Mouse (Mus musculus) erythroblast, embryonic 14.5 days (primary cell): ENCODE measurements around the gene Sun1. TPM values are rescaled to one million over a fixed set of nuclear protein-coding genes. Genes with fewer than 3 reads are reported as not detected.

Source experiments
- H3K27me3 ChIP-seq: 2 replicates; pipeline ENCODE4 v1.6.1; 2012; ENCODE audit warnings: inconsistent platforms; ENCODE audit not compliant: control insufficient read depth
- H3K36me3 ChIP-seq: 2 replicates; pipeline ENCODE4 v1.6.1; 2012; ENCODE audit warnings: mild to moderate bottlenecking, inconsistent platforms; ENCODE audit not compliant: control insufficient read depth
- H3K4me1 ChIP-seq: 2 replicates; pipeline ENCODE4 v1.6.1; 2012; ENCODE audit warnings: inconsistent platforms; ENCODE audit not compliant: control insufficient read depth
- H3K4me3 ChIP-seq: replicated peaks from 2 replicates; pipeline ENCODE3; 2012; ENCODE audit warnings: moderate library complexity, mild to moderate bottlenecking, inconsistent platforms
- H3K9me3 ChIP-seq: 2 replicates; pipeline ENCODE4 v1.6.1; 2012; ENCODE audit warnings: low read length, inconsistent platforms, mixed read lengths; ENCODE audit not compliant: control insufficient read depth
- GATA1 ChIP-seq: IDR thresholded peaks from 2 replicates; pipeline ENCODE4 v1.6.1; 2012; ENCODE audit warnings: low read length, inconsistent platforms, mixed read lengths
- TAL1 ChIP-seq: IDR thresholded peaks from 3 replicates; pipeline ENCODE4 v1.6.1; 2012; ENCODE audit warnings: low read length, inconsistent platforms, mixed read lengths
- polyA plus RNA-seq: library from polyadenylated mRNA; stranded (reverse); fragments of >175 nt; gene quantifications from 2 replicates; pipeline ENCODE4 v1.2.3, GENCODE M21; 2012

Gene Sun1
- polyA plus RNA-seq, 1 experiment, result 0.91 TPM

DNA sequence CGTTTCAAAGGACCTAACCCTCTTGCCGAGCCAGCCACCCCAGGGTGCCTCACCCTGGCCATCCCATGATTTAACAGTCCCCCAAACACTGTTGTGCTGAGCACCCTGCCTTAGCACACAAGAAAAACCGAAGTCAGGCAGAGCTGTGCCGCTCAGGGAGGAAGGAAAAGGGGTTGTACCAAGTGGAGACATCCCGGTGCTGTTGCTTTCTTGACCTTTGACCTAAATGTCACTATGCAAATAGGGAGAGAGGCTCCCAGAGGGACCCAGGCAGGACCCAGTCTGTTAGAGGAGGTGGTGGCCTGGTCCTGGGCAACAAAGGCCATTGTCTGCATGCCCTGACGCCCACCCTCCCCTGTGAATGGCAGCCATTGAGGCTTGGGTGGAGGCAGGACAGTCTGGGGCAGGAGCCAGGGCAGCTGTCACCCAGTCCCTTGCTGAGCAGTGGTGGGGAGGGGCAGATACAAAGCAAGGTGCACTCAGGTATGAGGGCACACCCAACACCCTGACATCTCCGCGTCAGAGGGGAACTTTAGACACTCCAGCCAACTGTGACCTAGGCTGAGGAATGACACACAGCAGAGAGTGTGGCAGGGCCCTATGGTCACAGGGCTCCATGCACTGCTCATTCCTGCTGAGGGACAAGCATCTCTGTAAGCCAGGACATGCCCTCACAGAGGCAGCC lies 85.1 kb downstream of the Sun1 start:
- TF ChIP-seq GATA1 (no peak), TAL1 (no peak)
- Histone ChIP-seq H3K4me3 (no peak overlapping the region), H3K27me3 (no peaks in the 10 kb centered on the region), H3K9me3 (no peaks in the 10 kb centered on the region; the same call in 1 of the 2 replicates), H3K4me1 (peaks cover 46% of the 10 kb centered on the region), H3K36me3 (no peaks in the 10 kb centered on the region)

DNA sequence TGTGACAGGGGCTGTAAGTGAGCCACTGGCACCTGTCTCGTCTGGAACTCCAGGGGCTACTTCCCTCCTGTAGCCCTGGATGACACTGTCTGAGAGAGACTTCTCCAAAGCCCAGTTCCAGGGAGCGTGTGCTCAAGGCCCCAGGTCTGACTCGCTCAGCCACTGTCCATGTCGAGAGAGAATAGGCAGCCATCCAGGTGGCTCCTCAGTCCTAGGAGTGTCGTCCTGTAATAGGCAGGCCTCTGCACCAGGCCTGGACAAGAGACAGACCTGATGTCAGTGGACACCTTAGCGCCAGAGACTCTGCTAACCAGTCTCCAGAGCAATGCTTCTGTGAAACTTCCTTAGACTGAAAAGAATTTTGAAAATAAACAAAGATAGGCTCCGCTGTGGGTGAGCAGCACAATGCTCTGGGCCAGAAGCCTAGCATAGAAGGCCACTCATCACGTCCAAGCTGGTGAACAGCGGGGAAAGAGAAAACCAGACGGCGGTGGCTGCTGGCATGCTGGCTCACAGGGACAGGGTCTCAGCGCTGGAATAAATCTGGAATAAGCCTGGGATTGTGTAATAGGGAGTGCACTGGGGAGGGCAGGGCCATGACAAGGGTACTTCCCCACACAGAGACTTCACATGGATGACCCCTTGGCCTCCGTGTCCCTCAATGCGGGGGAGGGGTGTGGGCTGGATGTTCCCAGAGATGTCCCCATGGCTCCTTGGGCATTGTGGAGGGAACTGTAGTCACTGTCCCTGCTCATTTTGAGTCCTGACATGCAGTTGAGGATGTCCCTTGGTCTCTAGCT lies 85.9 kb downstream of the Sun1 start:
- TF ChIP-seq TAL1, result no peak
- TF ChIP-seq GATA1, result no peak
- Histone ChIP-seq H3K27me3 (no peaks in the 10 kb centered on the region), H3K36me3 (no peaks in the 10 kb centered on the region), H3K4me1 (peaks cover 46% of the 10 kb centered on the region), H3K4me3 (no peak overlapping the region), H3K9me3 (no peaks in the 10 kb centered on the region; the same call in 1 of the 2 replicates)

DNA sequence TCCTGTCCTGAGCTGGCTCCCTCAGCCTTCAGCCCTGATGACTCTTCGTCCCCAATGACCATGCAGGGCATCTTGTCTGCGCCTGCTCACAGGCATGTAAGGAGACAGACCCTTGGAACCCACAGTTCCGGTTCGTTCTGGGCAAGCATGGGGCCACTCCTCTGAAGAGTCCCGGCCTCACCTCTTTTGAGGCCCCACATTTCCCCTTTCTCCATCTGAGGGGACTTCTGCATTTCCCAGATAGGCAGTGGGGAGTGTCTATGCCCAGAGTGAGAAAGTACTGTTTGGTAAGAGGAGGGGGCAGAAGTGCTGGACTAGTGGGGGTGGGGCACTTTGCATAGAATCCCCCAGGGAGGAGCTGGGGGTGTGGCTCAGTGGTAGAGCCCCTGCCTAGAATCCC lies 86.7 kb downstream of the Sun1 start:
- Histone ChIP-seq H3K36me3 (no peaks in the 10 kb centered on the region), H3K9me3 (no peaks in the 10 kb centered on the region; the same call in 1 of the 2 replicates), H3K4me3 (no peak overlapping the region), H3K4me1 (peaks cover 47% of the 10 kb centered on the region), H3K27me3 (no peaks in the 10 kb centered on the region)
- TF ChIP-seq GATA1 (no peak), TAL1 (no peak)

DNA sequence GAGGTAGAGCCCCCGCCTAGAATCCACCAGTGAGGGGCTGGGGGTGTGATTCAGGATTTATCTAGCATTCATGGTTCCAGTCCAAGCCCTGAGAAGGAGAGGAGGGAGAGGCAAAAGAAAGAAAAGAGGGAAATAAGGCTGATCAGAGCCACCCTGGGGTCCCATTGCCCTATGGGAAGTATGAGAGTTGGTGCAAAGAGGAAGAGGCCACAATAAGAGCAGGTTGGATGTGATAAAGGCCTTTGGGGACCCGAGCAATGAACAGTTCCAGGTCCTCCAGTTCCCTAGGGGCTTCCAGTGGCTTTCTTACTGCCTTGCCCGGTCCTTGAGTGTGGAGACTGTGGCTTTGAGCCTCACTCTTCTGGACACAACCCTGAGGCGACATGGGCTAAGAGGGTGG lies 87.3 kb downstream of the Sun1 start:
- no peaks in the 10 kb centered on the region for H3K36me3 ChIP-seq
- H3K4me3 ChIP-seq, result no peak overlapping the region
- H3K4me1 ChIP-seq, result peaks cover 42% of the 10 kb centered on the region
- no peaks in the 10 kb centered on the region; the same call in 1 of the 2 replicates for H3K9me3 ChIP-seq
- no peaks in the 10 kb centered on the region for H3K27me3 ChIP-seq
- TF ChIP-seq GATA1 (no peak), TAL1 (no peak)

DNA sequence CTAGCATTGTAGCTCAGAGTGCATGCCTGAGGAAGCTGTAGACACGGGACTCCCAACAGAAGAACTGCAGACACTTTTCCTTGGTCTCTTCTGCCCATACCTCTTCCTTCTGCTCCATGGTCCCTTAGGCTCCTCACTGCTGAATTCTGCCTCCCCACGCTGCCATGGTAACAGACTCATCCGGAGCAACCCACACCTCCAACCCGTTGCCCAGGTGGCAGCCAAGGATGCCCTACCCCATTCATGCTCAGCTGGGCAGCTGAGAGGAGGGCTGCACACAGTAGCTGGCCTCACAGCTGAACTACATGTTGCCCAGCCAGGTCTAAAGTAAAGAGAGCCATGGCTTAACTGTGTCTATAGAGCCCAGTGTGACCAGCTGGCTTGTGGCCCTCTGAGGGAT lies 88.2 kb downstream of the Sun1 start:
- TF ChIP-seq GATA1, result no peak
- no peak for TF ChIP-seq TAL1
- Histone ChIP-seq H3K4me3 (no peak overlapping the region), H3K36me3 (no peaks in the 10 kb centered on the region), H3K27me3 (no peaks in the 10 kb centered on the region), H3K4me1 (peaks cover 40% of the 10 kb centered on the region), H3K9me3 (no peaks in the 10 kb centered on the region; the same call in 1 of the 2 replicates)

DNA sequence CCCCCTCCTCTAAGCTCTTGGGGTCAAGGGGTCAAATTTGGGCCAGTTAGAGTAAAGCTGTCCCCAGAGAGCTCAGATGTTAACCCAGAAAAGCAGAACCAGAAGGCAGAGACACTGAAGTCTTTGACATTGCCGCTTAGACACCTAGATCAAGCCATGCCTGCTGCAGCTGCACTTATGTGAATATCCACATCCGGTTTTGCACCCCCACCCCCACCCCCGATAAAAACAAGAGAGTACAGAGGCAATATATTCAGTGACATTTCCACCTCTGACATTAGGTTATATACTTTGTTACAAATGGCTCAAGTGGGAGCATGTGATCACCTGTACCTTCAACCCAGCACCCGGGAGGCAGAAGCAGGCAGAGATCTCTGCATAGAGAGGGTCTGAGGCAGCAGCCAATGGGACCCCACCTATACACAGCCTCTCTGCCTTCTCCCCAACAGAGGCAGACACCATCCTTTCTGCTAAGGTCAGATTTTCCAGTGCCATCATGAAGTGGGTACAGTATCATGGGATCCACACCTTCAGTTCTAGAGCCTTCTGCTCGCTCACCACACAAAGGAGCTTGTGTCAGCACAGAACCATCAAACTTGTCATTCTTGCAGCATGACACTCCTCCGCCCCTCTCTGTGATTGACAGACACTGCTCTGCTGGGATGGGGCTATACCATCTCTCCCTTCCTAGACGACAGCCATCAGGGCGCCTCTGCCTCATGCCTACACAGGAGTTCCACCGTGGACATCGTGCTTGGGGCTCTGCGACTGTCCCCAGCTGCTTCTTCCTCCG lies 90.2 kb downstream of the Sun1 start:
- TF ChIP-seq TAL1 (no peak), GATA1 (no peak)
- H3K4me1 ChIP-seq, result peaks cover 32% of the 10 kb centered on the region
- no peaks in the 10 kb centered on the region for H3K27me3 ChIP-seq
- peaks cover 6% of the 10 kb centered on the region for H3K9me3 ChIP-seq
- H3K36me3 ChIP-seq, result no peaks in the 10 kb centered on the region
- H3K4me3 ChIP-seq, result no peak overlapping the region

DNA sequence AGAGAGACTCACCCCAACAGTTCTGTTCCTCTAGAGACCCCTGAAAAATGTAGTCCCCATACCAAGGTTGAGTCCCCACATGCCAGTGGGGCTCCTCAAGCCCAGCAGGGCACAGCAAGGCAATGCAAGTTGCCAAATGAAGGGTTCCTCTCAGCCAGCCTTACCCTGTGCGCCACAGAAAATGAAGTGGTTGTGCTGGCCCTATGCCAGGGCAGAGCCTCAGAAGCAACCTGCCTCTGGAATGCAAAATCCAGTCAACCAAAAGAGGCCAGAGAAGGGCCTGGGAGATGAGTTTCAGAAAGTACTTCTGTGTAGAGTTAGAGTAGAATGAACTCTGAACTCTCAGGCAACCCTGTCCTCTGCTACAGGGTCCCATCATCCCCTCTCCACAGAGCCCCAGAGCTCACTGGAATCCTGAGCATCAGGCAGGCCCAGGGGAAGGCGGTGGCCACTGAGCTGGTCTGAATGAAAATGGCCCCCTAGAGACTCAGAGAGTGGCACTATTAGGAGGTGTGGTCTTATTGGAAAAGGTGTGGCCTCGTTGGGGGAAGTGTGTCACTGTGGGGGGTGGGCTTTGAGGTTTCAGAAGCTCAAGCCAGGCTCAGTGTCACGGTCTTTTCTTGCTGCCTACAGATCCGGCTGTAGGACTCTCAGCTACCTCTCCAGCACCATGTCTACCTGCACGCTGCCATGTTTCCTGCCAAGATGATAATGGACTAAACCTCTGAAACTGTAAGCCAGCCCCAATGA lies 91.5 kb downstream of the Sun1 start:
- no peaks in the 10 kb centered on the region for H3K27me3 ChIP-seq
- peaks cover 19% of the 10 kb centered on the region for H3K4me1 ChIP-seq
- no peak overlapping the region for H3K4me3 ChIP-seq
- no peaks in the 10 kb centered on the region for H3K36me3 ChIP-seq
- H3K9me3 ChIP-seq, result peaks cover 6% of the 10 kb centered on the region
- TF ChIP-seq GATA1, result no peak
- no peak for TF ChIP-seq TAL1

DNA sequence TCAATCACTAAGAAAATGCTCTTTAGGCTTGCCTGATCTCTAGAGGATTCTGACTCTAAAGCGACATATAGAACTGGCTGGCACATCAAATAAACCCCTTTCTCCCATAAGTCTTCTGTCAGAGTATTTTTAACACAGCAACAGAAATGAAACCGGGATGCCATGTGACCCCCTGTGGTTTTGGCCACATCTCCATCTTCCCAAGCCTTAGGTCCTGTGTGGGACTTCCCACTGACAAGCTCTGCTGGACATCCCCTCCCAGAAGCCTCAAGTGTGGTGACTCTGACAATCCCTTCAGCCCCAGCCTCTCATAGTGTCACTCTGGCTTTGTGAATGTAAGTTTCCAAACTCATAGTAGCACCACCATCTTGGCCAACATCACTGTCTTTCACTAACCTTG lies 93.7 kb downstream of the Sun1 start:
- Histone ChIP-seq H3K4me3 (no peak overlapping the region), H3K36me3 (no peaks in the 10 kb centered on the region), H3K27me3 (no peaks in the 10 kb centered on the region), H3K4me1 (peaks cover 3% of the 10 kb centered on the region), H3K9me3 (peaks cover 6% of the 10 kb centered on the region)
- TF ChIP-seq TAL1 (no peak), GATA1 (no peak)

DNA sequence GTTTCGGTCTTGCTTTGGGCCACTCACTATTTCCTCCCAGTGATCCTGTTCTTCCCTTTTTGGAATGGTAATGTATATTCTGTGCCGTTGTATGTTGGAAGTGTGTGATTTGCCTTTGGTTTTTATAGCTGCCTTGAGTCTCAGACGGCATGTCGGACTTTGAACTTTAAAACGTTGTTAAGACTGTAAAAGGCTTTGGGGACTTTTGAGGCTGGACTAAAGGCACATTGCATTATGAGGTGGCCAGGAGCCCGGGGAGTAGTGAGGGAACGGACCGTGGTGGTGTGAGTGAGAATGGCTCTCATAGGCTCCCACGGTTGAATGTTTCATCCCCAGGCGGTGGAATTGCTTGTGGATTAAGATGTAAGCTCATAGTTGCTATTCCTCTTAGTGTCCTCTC lies 96.7 kb downstream of the Sun1 start:
- Histone ChIP-seq H3K36me3 (no peaks in the 10 kb centered on the region), H3K9me3 (peaks cover 6% of the 10 kb centered on the region), H3K4me1 (no peaks in the 10 kb centered on the region), H3K27me3 (no peaks in the 10 kb centered on the region), H3K4me3 (no peak overlapping the region)
- TF ChIP-seq GATA1 (no peak), TAL1 (no peak)
